Mouse (Mus musculus): ENCODE measurements at regions not wholly inside any gene's neighbourhood (a gene's known extent, or its start where the extent isn't known, plus 50 kb on each side); places are given as distances from the start of the nearest gene placed in this dataset.
A peak's percentile ranks its signal among the peaks of the same experiment; 100 is the strongest.

- TF ChIP-seq TBP (IDR thresholded peaks at IDR 0.05; ENCODE audit: low read depth, low read length): no peak
- no peak for TF ChIP-seq USF2 (IDR thresholded peaks at IDR 0.05; ENCODE audit: borderline replicate concordance in 1 of 2, insufficient read depth in 1 of 2, low read depth in 1 of 2, low read length in 2 of 2)
- no peak for TF ChIP-seq BHLHE40 (IDR thresholded peaks at IDR 0.05; ENCODE audit: borderline replicate concordance, low read depth, low read length)
- no peak for TF ChIP-seq MEF2A (IDR thresholded peaks at IDR 0.05; ENCODE audit: extremely low read depth, insufficient replicate concordance, low read depth, low read length, poor library complexity, severe bottlenecking)
- no peak for TF ChIP-seq ZNF384 (IDR thresholded peaks at IDR 0.05; ENCODE audit: low read depth, low read length)
- TF ChIP-seq HCFC1 (IDR thresholded peaks at IDR 0.05; ENCODE audit: low read depth, low read length): no peak
- no peak for TF ChIP-seq MAZ (IDR thresholded peaks at IDR 0.05; ENCODE audit: low read depth, low read length)
- no peak for TF ChIP-seq MYB (IDR thresholded peaks at IDR 0.05; ENCODE audit: low read depth, low read length)
- TF ChIP-seq TCF12 (IDR thresholded peaks at IDR 0.05; ENCODE audit: low read depth, low read length): no peak
- no peaks in the 10 kb centered on the region for H3K79me2 ChIP-seq (ENCODE audit: control insufficient read depth, insufficient read depth, low read length, poor library complexity)
- no peaks in the 10 kb centered on the region for H3K27me3 ChIP-seq (ENCODE audit: control insufficient read depth in 1 of 2, insufficient read depth in 2 of 2, low read length in 2 of 2)
These were observed 99.8 kb upstream of the Hpf1 start for GRCm38 (mm10) chr8:60790453-60790852.

GRCm38 (mm10) chr8:60792518-60792917 lies 97.7 kb upstream of the Hpf1 start:
- DNase-seq (ENCODE audit: low read depth, low spot score): no peak
- Histone ChIP-seq H3K4me3 (ENCODE audit: control insufficient read depth in 1 of 2, insufficient read depth in 1 of 2, low read depth in 2 of 2, low read length in 2 of 2) (no peak overlapping the region), H3K4me1 (ENCODE audit: control insufficient read depth in 1 of 2, insufficient read depth in 2 of 2, low read length in 2 of 2) (no peaks in the 10 kb centered on the region), H3K79me2 (ENCODE audit: control insufficient read depth, insufficient read depth, low read length, poor library complexity) (no peaks in the 10 kb centered on the region), H3K36me3 (ENCODE audit: control insufficient read depth in 1 of 2, insufficient read depth in 2 of 2, low read length in 2 of 2) (no peaks in the 10 kb centered on the region), H3K27ac (ENCODE audit: control insufficient read depth, low read depth, low read length) (no peak overlapping the region), H3K9me3 (replicated peaks; ENCODE audit: insufficient read depth, low read length) (no peaks in the 10 kb centered on the region), H3K27me3 (ENCODE audit: control insufficient read depth in 1 of 2, insufficient read depth in 2 of 2, low read length in 2 of 2) (no peaks in the 10 kb centered on the region), H3K9ac (ENCODE audit: control insufficient read depth, low read depth, low read length, poor library complexity, severe bottlenecking) (no peak overlapping the region)
- TF ChIP-seq MYB (IDR thresholded peaks at IDR 0.05; ENCODE audit: low read depth, low read length): no peak

More at GRCm38 (mm10) chr8:60790453-60790852, 99.8 kb upstream of the Hpf1 start:
- H3K9ac ChIP-seq (ENCODE audit: control insufficient read depth, low read depth, low read length, poor library complexity, severe bottlenecking): no peak overlapping the region
- no peaks in the 10 kb centered on the region for H3K4me1 ChIP-seq (ENCODE audit: control insufficient read depth in 1 of 2, insufficient read depth in 2 of 2, low read length in 2 of 2)
- H3K4me3 ChIP-seq (ENCODE audit: control insufficient read depth in 1 of 2, insufficient read depth in 1 of 2, low read depth in 2 of 2, low read length in 2 of 2): no peak overlapping the region
- DNase-seq (ENCODE audit: low read depth, low spot score): no peak
- H3K27ac ChIP-seq (ENCODE audit: control insufficient read depth, low read depth, low read length): no peak overlapping the region
- H3K36me3 ChIP-seq (ENCODE audit: control insufficient read depth in 1 of 2, insufficient read depth in 2 of 2, low read length in 2 of 2): no peaks in the 10 kb centered on the region
- no peaks in the 10 kb centered on the region for H3K9me3 ChIP-seq (replicated peaks; ENCODE audit: insufficient read depth, low read length)

- no peaks in the 10 kb centered on the region for H3K4me1 ChIP-seq (ENCODE audit: control insufficient read depth in 1 of 2, insufficient read depth in 2 of 2, low read length in 2 of 2)
- no peak overlapping the region for H3K4me3 ChIP-seq (ENCODE audit: control insufficient read depth in 1 of 2, insufficient read depth in 1 of 2, low read depth in 2 of 2, low read length in 2 of 2)
- no peaks in the 10 kb centered on the region for H3K9me3 ChIP-seq (replicated peaks; ENCODE audit: insufficient read depth, low read length)
- H3K36me3 ChIP-seq (ENCODE audit: control insufficient read depth in 1 of 2, insufficient read depth in 2 of 2, low read length in 2 of 2): peaks cover 0 to 2% of the 10 kb centered on the region in 2 experiments; a peak in 1 of 4 replicates
- H3K79me2 ChIP-seq (ENCODE audit: control insufficient read depth, insufficient read depth, low read length, poor library complexity): no peaks in the 10 kb centered on the region
- peak; percentile 41 for DNase-seq (ENCODE audit: low read depth, low spot score)
- H3K27ac ChIP-seq (ENCODE audit: control insufficient read depth, low read depth, low read length): no peak overlapping the region
- no peak overlapping the region for H3K9ac ChIP-seq (ENCODE audit: control insufficient read depth, low read depth, low read length, poor library complexity, severe bottlenecking)
- TF ChIP-seq ZC3H11A (IDR thresholded peaks at IDR 0.05; ENCODE audit: low read depth, low read length): no peak
- TF ChIP-seq EP300 (IDR thresholded peaks at IDR 0.05; ENCODE audit: low read depth in 1 of 2, low read length in 2 of 2): 0 out of 4 replicates have a peak, but pooled peaks of 1 of the 2 experiments have one; percentile 25
- TF ChIP-seq MYC (IDR thresholded peaks at IDR 0.05; ENCODE audit: low read depth, low read length): no peak
- TF ChIP-seq MYB (IDR thresholded peaks at IDR 0.05; ENCODE audit: low read depth, low read length): no peak
- no peak for TF ChIP-seq SIN3A (IDR thresholded peaks at IDR 0.05; ENCODE audit: low read length)
- TF ChIP-seq ZNF384 (IDR thresholded peaks at IDR 0.05; ENCODE audit: low read depth, low read length): no peak
- no peak for TF ChIP-seq TAL1 (IDR thresholded peaks at IDR 0.05; ENCODE audit: low read length)
- TF ChIP-seq USF1 (IDR thresholded peaks at IDR 0.05; ENCODE audit: low read depth, low read length): no peak
- no peak for TF ChIP-seq GABPA (IDR thresholded peaks at IDR 0.05; ENCODE audit: low read depth, low read length)
- TF ChIP-seq SMC3 (IDR thresholded peaks at IDR 0.05; ENCODE audit: low read depth, low read length): no peak
- TF ChIP-seq RAD21 (IDR thresholded peaks at IDR 0.05; ENCODE audit: low read depth, low read length): no peak
- TF ChIP-seq GATA1 (IDR thresholded peaks at IDR 0.05; ENCODE audit: low read depth, low read length): 0 out of 2 replicates have a peak, but pooled peaks have one; percentile 30
- no peak for TF ChIP-seq ETS1 (IDR thresholded peaks at IDR 0.05; ENCODE audit: low read depth, low read length)
- TF ChIP-seq MXI1 (IDR thresholded peaks at IDR 0.05; ENCODE audit: low read depth, low read length): no peak
- H3K27me3 ChIP-seq (ENCODE audit: control insufficient read depth in 1 of 2, insufficient read depth in 2 of 2, low read length in 2 of 2): no peaks in the 10 kb centered on the region
These were observed 85.4 kb upstream of the Hpf1 start for GRCm38 (mm10) chr8:60804787-60805186.

Measured in MEL (cell line).